Mouse (Mus musculus) gastrocnemius, postnatal 10 days (tissue): ENCODE measurements around the gene Il24. TPM values are rescaled to one million over a fixed set of nuclear protein-coding genes. Genes with fewer than 3 reads are reported as not detected.

Experiments used
- DNase-seq: peaks from one replicate; pipeline ENCODE4 v3.0.0; 2021; ENCODE audit warnings: mixed read lengths
- long read RNA-seq, 2 experiments: library from polyadenylated mRNA; stranded (forward); transcript quantifications; one replicate each; pipeline ENCODE4 v2.0.0; 2021
- total RNA-seq, 2 experiments: library from RNA; stranded (reverse); gene quantifications; 2 replicates each; pipeline ENCODE4 v1.2.3; 2021

Gene Il24
- not detected for total RNA-seq
- long read RNA-seq, experiment 1: 0 reads
- long read RNA-seq, experiment 2: 0 reads

GRCm38 (mm10) chr1:130887354-130887753 is at the start of gene Il24:
Il24 (minus strand) TSS chr1:130887454.
- DNase-seq: no peak

- no peak for DNase-seq
Observed at GRCm38 (mm10) chr1:130936351-130936750, 49.1 kb upstream of the Il24 start.

GRCm38 (mm10) chr1:130926484-130926883 is 39.2 kb upstream of the Il24 start:
- no peak for DNase-seq

GRCm38 (mm10) chr1:130918323-130918980 is 31.2 kb upstream of the Il24 start:
- no peak for DNase-seq

GRCm38 (mm10) chr1:130911401-130912010 is 24.3 kb upstream of the Il24 start, which contains the start of gene Il20:
Il20 (minus strand) TSS chr1:130911451.
- no peak for DNase-seq

- DNase-seq: no peak
Observed at GRCm38 (mm10) chr1:130902505-130902904, 15.3 kb upstream of the Il24 start.

GRCm38 (mm10) chr1:130894468-130894867 is 7.2 kb upstream of the Il24 start:
- DNase-seq: no peak

GRCm38 (mm10) chr1:130893329-130894040 is 6.2 kb upstream of the Il24 start:
- no peak for DNase-seq

- DNase-seq: no peak
Observed at GRCm38 (mm10) chr1:130892446-130892845, 5.2 kb upstream of the Il24 start.

GRCm38 (mm10) chr1:130883146-130883545 is 4.1 kb downstream of the Il24 start:
- DNase-seq: no peak

GRCm38 (mm10) chr1:130879927-130880326 is 7.3 kb downstream of the Il24 start:
- DNase-seq: no peak

- peak; percentile 12 for DNase-seq
Observed at GRCm38 (mm10) chr1:130877889-130878614, 9.2 kb downstream of the Il24 start.

GRCm38 (mm10) chr1:130876931-130877509 is 10.2 kb downstream of the Il24 start:
- no peak for DNase-seq

GRCm38 (mm10) chr1:130875910-130876309 is 11.3 kb downstream of the Il24 start:
- no peak for DNase-seq

GRCm38 (mm10) chr1:130875139-130875538 is 12.1 kb downstream of the Il24 start:
- no peak for DNase-seq

- DNase-seq: no peak
Observed at GRCm38 (mm10) chr1:130872912-130873311, 14.3 kb downstream of the Il24 start.

- DNase-seq: no peak
Observed at GRCm38 (mm10) chr1:130865541-130866221, 21.6 kb downstream of the Il24 start, which contains the start of gene Fcmr. Fcmr (plus strand) TSS chr1:130865669.

- DNase-seq: no peak
Observed at GRCm38 (mm10) chr1:130864741-130865140, 22.5 kb downstream of the Il24 start.

GRCm38 (mm10) chr1:130864238-130864637 is 23.0 kb downstream of the Il24 start:
- no peak for DNase-seq

GRCm38 (mm10) chr1:130857456-130857855 is 29.8 kb downstream of the Il24 start:
- DNase-seq: no peak

GRCm38 (mm10) chr1:130855723-130856122 is 31.5 kb downstream of the Il24 start:
- no peak for DNase-seq
